Mouse (Mus musculus): ENCODE measurements around the gene Lsp1.

- no peak for TF ChIP-seq NANOG (IDR thresholded peaks at IDR 0.05; ENCODE audit: borderline replicate concordance, low read length)
- TF ChIP-seq CTCF (conservative IDR thresholded peaks at IDR 0.05; ENCODE audit: low read length), result no peak
- TF ChIP-seq POU5F1 (IDR thresholded peaks at IDR 0.05; ENCODE audit: borderline replicate concordance, low read length), result no peak
Measured at GRCm38 (mm10) chr7:142538766-142539165, 78.2 kb downstream of the Lsp1 start.

Data from E14TG2a.4 (cell line).